Mouse (Mus musculus) retina, postnatal 7 days (tissue): ENCODE data around the gene Lmx1b.

Experiments
- DNase-seq: peaks from one replicate; pipeline ENCODE4 v3.0.0-alpha.2; 2012; ENCODE audit warnings: low read depth, low spot score

The Lmx1b gene

GRCm38 (mm10) chr2:33630081-33631021 is 10.0 kb downstream of the Lmx1b start:
- DNase-seq: no peak

- DNase-seq: no peak
Measured at GRCm38 (mm10) chr2:33629641-33630040, 10.7 kb downstream of the Lmx1b start.

- no peak for DNase-seq
Measured at GRCm38 (mm10) chr2:33628791-33629190, 11.5 kb downstream of the Lmx1b start.

GRCm38 (mm10) chr2:33627058-33627375 is 13.3 kb downstream of the Lmx1b start:
- no peak for DNase-seq

- DNase-seq: no peak
Measured at GRCm38 (mm10) chr2:33626262-33627057, 13.9 kb downstream of the Lmx1b start.

GRCm38 (mm10) chr2:33617670-33618069 is 22.6 kb downstream of the Lmx1b start:
- DNase-seq: no peak

- DNase-seq: no peak
Measured at GRCm38 (mm10) chr2:33616411-33616843, 23.9 kb downstream of the Lmx1b start.

GRCm38 (mm10) chr2:33615843-33616344 is 24.4 kb downstream of the Lmx1b start:
- no peak for DNase-seq

- DNase-seq: no peak
Measured at GRCm38 (mm10) chr2:33605487-33606256, 34.6 kb downstream of the Lmx1b start.

- DNase-seq: no peak
Measured at GRCm38 (mm10) chr2:33604846-33605486, 35.3 kb downstream of the Lmx1b start.

GRCm38 (mm10) chr2:33600520-33600919 is 39.8 kb downstream of the Lmx1b start:
- DNase-seq: no peak

GRCm38 (mm10) chr2:33597384-33597783 is 42.9 kb downstream of the Lmx1b start:
- DNase-seq: no peak

GRCm38 (mm10) chr2:33595085-33595423 is 45.3 kb downstream of the Lmx1b start:
- DNase-seq: no peak

GRCm38 (mm10) chr2:33594181-33595084 is 45.9 kb downstream of the Lmx1b start:
- no peak for DNase-seq

- DNase-seq: no peak
Measured at GRCm38 (mm10) chr2:33592931-33593555, 47.3 kb downstream of the Lmx1b start.

GRCm38 (mm10) chr2:33589280-33589679 is 51.0 kb downstream of the Lmx1b start:
- no peak for DNase-seq

- no peak for DNase-seq
Measured at GRCm38 (mm10) chr2:33584937-33585910, 55.1 kb downstream of the Lmx1b start.

- no peak for DNase-seq
Measured at GRCm38 (mm10) chr2:33583761-33584160, 56.5 kb downstream of the Lmx1b start.

- DNase-seq: no peak
Measured at GRCm38 (mm10) chr2:33583317-33583716, 57.0 kb downstream of the Lmx1b start.
